Mouse (Mus musculus): Measurements from ENCODE around the gene Lifr. TPM values are rescaled to one million over a fixed set of nuclear protein-coding genes. Genes with fewer than 3 reads are reported as not detected.

The Lifr gene
- polyA plus RNA-seq, 1 experiment from 2014 or later, result 28.1 TPM

DNA sequence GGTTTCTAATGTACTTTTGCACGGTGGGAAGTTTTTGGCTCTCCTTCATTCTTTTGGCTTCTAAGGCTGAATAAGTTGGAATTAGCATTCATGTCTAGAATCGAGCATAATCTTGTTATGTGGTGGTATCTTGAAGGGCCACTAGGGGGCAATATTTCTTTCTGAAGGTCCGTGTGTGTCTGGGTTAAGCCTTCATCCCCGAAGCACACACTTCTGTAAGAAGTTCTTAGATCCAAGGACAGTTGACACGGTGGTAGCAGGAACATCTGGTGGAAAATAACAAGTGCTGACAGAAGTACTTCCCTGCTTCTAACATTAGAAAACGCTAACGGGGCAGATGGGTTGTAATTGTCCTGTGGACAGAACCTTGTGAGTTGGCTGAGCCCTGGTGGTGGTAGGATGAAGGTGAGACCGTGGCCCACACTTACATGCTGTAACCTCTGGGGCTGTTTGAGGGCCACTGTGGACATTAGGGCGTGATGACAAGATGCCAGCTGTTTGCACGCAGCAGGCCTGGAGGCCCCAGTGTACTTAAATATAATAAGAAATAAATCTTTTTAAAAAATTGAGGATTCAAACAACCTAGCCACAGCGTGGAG is 44.1 kb downstream of the Lifr start:
- H3K9me3 ChIP-seq, result no peaks in the 10 kb centered on the region
- no peak overlapping the region for H3K4me2 ChIP-seq
- H3K9ac ChIP-seq, result no peak overlapping the region
- WGBS, result 53% methylated on average over 11 of the region's 11 CpGs
- no peak overlapping the region for H3K4me3 ChIP-seq
- H3K27ac ChIP-seq (replicated peaks), result no peak overlapping the region
- ATAC-seq (ENCODE audit: low read depth), result no peak
- 0 out of 2 replicates have a peak, but pooled peaks cover 5% of the 10 kb centered on the region for H3K27me3 ChIP-seq
- H3K36me3 ChIP-seq, result no peaks in the 10 kb centered on the region
- H3K4me1 ChIP-seq (replicated peaks), result peaks cover 29% of the 10 kb centered on the region

DNA sequence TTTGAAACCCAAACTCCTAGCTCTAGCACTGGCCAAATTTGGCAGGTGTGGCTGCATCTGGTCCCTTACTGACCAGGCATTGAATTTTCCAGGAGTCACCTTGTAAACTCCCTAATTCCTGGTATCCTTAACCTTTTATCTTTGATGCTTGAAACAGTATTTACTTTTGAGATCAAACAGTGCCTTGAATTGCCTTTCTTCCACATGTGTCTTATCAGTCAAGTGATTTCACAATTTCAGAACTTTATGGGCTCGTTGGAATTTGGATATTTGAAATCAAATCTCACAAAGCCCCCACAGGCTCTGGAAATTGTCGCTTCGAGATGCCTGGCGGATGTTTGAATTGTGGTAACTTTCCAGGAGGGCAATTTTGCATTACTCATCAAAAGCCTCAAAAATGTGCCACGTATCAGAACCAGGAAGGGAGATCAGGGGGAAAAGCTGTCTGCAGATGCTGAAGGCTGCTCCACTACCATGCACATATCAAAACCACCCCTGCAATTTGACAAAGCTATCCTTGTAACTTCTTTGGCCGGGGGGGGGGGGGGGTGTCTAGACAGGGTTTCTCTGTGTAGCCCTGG is 45.7 kb downstream of the Lifr start:
- Histone ChIP-seq H3K27me3 (no peaks in the 10 kb centered on the region), H3K36me3 (no peaks in the 10 kb centered on the region), H3K27ac (replicated peaks) (no peak overlapping the region), H3K4me2 (no peak overlapping the region), H3K4me1 (replicated peaks) (peaks cover 16% of the 10 kb centered on the region), H3K9ac (no peak overlapping the region), H3K4me3 (no peak overlapping the region), H3K9me3 (no peaks in the 10 kb centered on the region)
- whole genome bisulfite sequencing, result 86% methylated on average over 6 of the region's 6 CpGs
- no peak for ATAC-seq (ENCODE audit: low read depth)

GRCm38 (mm10) chr15:7136912-7137311 is 46.5 kb downstream of the Lifr start:
- no peak for ATAC-seq (ENCODE audit: low read depth)
- Histone ChIP-seq H3K4me2 (no peak overlapping the region), H3K4me3 (no peak overlapping the region), H3K27me3 (no peaks in the 10 kb centered on the region), H3K27ac (replicated peaks) (no peak overlapping the region), H3K9ac (no peak overlapping the region), H3K4me1 (replicated peaks) (peaks cover 9% of the 10 kb centered on the region; the same call in 1 of the 2 replicates), H3K36me3 (no peaks in the 10 kb centered on the region), H3K9me3 (no peaks in the 10 kb centered on the region)
- 92% methylated on average over 10 of the region's 10 CpGs for WGBS

DNA sequence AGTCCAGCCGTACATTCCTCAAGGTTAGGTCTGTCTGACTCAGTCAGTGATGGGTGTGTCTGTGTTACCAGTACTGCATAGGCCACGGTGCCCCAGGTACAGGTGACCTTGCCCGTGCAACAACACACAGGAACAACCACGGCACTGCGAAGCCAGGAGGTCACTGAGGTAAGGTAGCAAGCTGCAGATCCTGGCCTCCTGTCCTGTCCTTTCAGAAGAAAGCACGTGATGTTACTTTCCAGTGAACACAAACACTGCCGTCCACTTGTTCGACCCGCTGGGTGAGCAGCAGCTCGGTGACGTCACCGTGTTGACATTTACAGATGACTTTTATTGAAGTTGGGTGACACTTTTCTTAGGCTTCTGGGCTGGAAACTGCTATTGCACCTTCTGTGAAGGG is 47.2 kb downstream of the Lifr start:
- H3K4me2 ChIP-seq, result no peak overlapping the region
- no peaks in the 10 kb centered on the region for H3K36me3 ChIP-seq
- H3K27me3 ChIP-seq, result no peaks in the 10 kb centered on the region
- no peak overlapping the region for H3K27ac ChIP-seq (replicated peaks)
- H3K9me3 ChIP-seq, result no peaks in the 10 kb centered on the region
- WGBS, result 84% methylated on average over 12 of the region's 12 CpGs
- ATAC-seq (ENCODE audit: low read depth), result no peak
- H3K9ac ChIP-seq, result no peak overlapping the region
- H3K4me1 ChIP-seq (replicated peaks), result peaks cover 9% of the 10 kb centered on the region; the same call in 1 of the 2 replicates
- no peak overlapping the region for H3K4me3 ChIP-seq

DNA sequence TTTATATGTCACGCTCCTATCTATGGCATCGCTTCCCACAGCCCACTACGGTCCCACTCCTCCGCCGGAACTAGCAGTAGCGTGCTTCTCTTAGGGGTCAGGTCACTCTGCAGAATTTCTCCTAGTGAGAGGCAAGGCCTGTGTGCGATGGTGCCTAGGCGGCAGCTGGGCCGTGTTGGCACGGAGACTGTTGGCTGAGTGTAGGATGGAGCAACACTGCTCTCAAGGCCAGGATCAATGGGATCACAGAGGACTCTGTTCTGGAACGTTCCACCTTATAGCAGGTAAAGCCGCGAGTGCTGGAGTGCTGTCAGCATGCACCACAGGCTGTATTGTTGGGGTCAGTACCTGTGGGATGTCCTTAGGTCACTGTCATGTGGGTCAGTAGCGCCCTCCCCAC is 48.1 kb downstream of the Lifr start:
- Histone ChIP-seq H3K9me3 (no peaks in the 10 kb centered on the region), H3K36me3 (no peaks in the 10 kb centered on the region), H3K4me1 (replicated peaks) (peaks cover 9% of the 10 kb centered on the region; the same call in 1 of the 2 replicates), H3K4me3 (no peak overlapping the region), H3K4me2 (no peak overlapping the region), H3K27me3 (no peaks in the 10 kb centered on the region), H3K9ac (no peak overlapping the region), H3K27ac (replicated peaks) (no peak overlapping the region)
- 93% methylated on average over 14 of the region's 14 CpGs for WGBS
- ATAC-seq (ENCODE audit: low read depth), result no peak

DNA sequence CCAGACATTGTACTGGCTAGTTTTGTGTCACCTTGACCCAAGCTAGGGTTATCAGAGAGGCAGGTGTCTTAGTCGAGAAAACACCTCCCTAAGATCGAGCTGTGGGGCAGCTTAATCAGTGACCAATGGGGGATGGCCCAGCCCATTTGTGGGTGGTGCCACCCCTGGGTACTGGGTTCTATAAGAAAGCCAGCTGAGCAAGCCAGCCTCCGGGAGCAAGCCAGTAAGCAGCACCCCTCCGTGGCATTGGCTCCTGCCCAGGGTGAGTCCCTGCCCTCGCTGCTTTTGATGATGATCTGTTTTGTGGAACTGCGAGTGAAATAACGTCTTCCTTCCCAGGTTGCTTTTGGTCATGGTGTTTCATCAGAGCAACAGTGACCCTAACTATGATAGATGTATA is 49.9 kb downstream of the Lifr start:
- no peak for ATAC-seq (ENCODE audit: low read depth)
- H3K36me3 ChIP-seq, result no peaks in the 10 kb centered on the region
- 89% methylated on average over 7 of the region's 7 CpGs for WGBS
- no peak overlapping the region for H3K4me3 ChIP-seq
- peaks cover 21% of the 10 kb centered on the region for H3K4me1 ChIP-seq (replicated peaks)
- H3K9me3 ChIP-seq, result no peaks in the 10 kb centered on the region
- no peak overlapping the region for H3K9ac ChIP-seq
- no peak overlapping the region for H3K27ac ChIP-seq (replicated peaks)
- no peaks in the 10 kb centered on the region for H3K27me3 ChIP-seq
- no peak overlapping the region for H3K4me2 ChIP-seq

GRCm38 (mm10) chr15:7141246-7141645 is 50.8 kb downstream of the Lifr start:
- H3K4me3 ChIP-seq, result no peak overlapping the region
- no peak for ATAC-seq (ENCODE audit: low read depth)
- H3K4me1 ChIP-seq (replicated peaks), result peaks cover 29% of the 10 kb centered on the region
- no peaks in the 10 kb centered on the region for H3K36me3 ChIP-seq
- no peaks in the 10 kb centered on the region for H3K27me3 ChIP-seq
- no peak overlapping the region for H3K9ac ChIP-seq
- H3K27ac ChIP-seq (replicated peaks), result no peak overlapping the region
- H3K4me2 ChIP-seq, result no peak overlapping the region
- WGBS, result 87% methylated on average over 13 of the region's 13 CpGs
- no peaks in the 10 kb centered on the region for H3K9me3 ChIP-seq

GRCm38 (mm10) chr15:7143689-7144170 is 53.3 kb downstream of the Lifr start:
- no peak overlapping the region for H3K4me2 ChIP-seq
- H3K27ac ChIP-seq (replicated peaks), result no peak overlapping the region
- no peaks in the 10 kb centered on the region for H3K36me3 ChIP-seq
- H3K9ac ChIP-seq, result no peak overlapping the region
- 70% methylated on average over 15 of the region's 15 CpGs for WGBS
- ATAC-seq (ENCODE audit: low read depth), result no peak
- no peaks in the 10 kb centered on the region for H3K27me3 ChIP-seq
- no peaks in the 10 kb centered on the region for H3K9me3 ChIP-seq
- peaks cover 32% of the 10 kb centered on the region for H3K4me1 ChIP-seq (replicated peaks)
- no peak overlapping the region for H3K4me3 ChIP-seq

DNA sequence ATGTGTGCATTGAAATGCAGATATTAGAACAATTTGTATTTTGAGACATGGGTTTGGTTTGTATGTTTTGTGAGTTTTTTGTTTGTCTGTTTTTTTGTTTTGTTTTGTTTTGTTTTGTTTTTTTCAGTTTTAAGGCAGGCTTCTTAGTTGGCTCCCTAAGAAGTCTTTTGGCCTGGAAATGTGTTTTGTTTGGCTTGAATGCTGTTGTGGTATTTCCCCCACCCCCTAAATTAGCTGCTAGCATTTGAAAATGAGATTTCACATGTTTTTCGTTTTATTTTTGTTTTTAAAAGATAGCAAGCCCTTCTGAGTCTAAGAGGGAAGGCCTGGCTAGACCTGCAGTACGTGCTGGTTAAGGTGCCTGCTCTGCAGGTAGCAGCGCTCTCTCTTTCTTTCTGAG is 54.1 kb downstream of the Lifr start:
- H3K36me3 ChIP-seq, result no peaks in the 10 kb centered on the region
- H3K4me1 ChIP-seq (replicated peaks), result peaks cover 32% of the 10 kb centered on the region
- no peaks in the 10 kb centered on the region for H3K9me3 ChIP-seq
- ATAC-seq (ENCODE audit: low read depth), result no peak
- H3K4me3 ChIP-seq, result no peak overlapping the region
- H3K4me2 ChIP-seq, result no peak overlapping the region
- WGBS, result 82% methylated on average over 3 of the region's 3 CpGs
- no peak overlapping the region for H3K9ac ChIP-seq
- no peak overlapping the region for H3K27ac ChIP-seq (replicated peaks)
- no peaks in the 10 kb centered on the region for H3K27me3 ChIP-seq

DNA sequence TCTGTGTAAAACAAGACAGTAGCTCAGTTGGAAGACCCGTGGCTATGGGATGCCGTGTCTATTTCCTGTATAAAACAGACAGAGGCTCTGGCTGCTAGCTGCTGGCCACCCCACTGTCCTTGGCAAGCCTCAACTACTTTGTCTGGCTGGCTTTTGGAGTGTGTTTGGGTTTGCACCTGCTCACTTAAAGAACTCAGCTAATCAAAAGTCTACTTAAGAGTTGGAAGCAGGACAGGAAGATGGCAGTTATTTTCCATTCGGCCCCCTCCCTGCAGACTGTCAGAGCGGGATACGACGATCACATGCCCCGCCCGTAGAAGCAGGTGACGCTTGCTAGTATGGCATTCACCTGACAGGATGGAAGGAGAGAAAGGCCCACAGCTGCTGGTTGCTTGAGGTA is 54.5 kb downstream of the Lifr start:
- Histone ChIP-seq H3K4me3 (no peak overlapping the region), H3K9ac (no peak overlapping the region), H3K9me3 (no peaks in the 10 kb centered on the region), H3K27me3 (no peaks in the 10 kb centered on the region), H3K4me1 (replicated peaks) (peaks cover 32% of the 10 kb centered on the region), H3K36me3 (no peaks in the 10 kb centered on the region), H3K27ac (replicated peaks) (no peak overlapping the region), H3K4me2 (no peak overlapping the region)
- no peak for ATAC-seq (ENCODE audit: low read depth)
- 80% methylated on average over 9 of the region's 9 CpGs for WGBS

- H3K4me1 ChIP-seq (replicated peaks), result peaks cover 32% of the 10 kb centered on the region
- H3K9me3 ChIP-seq, result no peaks in the 10 kb centered on the region
- H3K4me2 ChIP-seq, result no peak overlapping the region
- no peak overlapping the region for H3K4me3 ChIP-seq
- H3K36me3 ChIP-seq, result no peaks in the 10 kb centered on the region
- no peak overlapping the region for H3K9ac ChIP-seq
- 80% methylated on average over 5 of the region's 5 CpGs for WGBS
- no peak for ATAC-seq (ENCODE audit: low read depth)
- no peaks in the 10 kb centered on the region for H3K27me3 ChIP-seq
- H3K27ac ChIP-seq (replicated peaks), result no peak overlapping the region
These were observed 55.1 kb downstream of the Lifr start for GRCm38 (mm10) chr15:7145555-7145954.

DNA sequence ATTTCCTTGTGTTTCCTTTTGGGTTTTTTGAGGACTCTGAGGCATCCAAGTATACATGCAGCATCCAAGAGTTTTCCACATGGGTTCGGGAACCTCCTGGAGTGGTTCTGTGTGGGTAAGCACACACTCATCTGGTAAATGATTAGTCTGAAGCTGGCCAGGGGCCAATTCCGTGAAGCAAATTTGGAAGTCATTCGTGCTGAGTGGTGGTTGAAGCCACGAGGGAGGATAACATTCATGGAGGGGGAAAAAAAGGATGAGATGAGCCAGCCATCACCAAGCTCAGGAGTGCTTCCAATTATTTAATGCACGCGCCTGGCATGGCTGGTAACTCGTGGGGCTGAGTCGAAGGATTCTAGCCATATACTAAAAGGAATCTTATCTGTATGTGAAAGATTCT is 56.1 kb downstream of the Lifr start:
- Histone ChIP-seq H3K4me3 (no peak overlapping the region), H3K4me2 (no peak overlapping the region), H3K27ac (replicated peaks) (no peak overlapping the region), H3K9ac (no peak overlapping the region), H3K4me1 (replicated peaks) (peaks cover 33% of the 10 kb centered on the region), H3K27me3 (no peaks in the 10 kb centered on the region), H3K9me3 (no peaks in the 10 kb centered on the region), H3K36me3 (no peaks in the 10 kb centered on the region)
- WGBS, result 70% methylated on average over 8 of the region's 8 CpGs
- no peak for ATAC-seq (ENCODE audit: low read depth)

DNA sequence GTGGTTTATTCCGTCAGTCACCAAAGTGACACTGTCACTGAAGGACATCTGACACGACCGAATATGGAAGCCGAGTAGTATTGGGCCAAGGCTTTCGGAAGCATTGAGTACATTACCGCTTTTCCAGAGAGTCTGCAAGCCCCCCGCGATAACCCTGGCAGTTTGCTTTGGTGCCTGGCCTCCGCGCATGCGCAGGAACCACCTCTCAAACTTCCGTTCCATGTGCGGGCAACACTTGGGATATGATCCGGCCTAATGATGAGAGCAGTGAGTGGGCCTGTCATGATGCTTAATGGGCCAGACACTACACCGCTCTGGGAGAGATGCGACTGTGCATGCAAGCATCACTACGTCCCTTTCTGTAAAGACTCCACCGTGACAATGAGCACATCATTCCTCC is 59.4 kb downstream of the Lifr start:
- peaks cover 40% of the 10 kb centered on the region for H3K4me1 ChIP-seq (replicated peaks)
- no peak overlapping the region for H3K9ac ChIP-seq
- H3K9me3 ChIP-seq, result no peaks in the 10 kb centered on the region
- WGBS, result 90% methylated on average over 18 of the region's 18 CpGs
- no peaks in the 10 kb centered on the region for H3K27me3 ChIP-seq
- no peak overlapping the region for H3K4me2 ChIP-seq
- H3K4me3 ChIP-seq, result no peak overlapping the region
- no peak overlapping the region for H3K27ac ChIP-seq (replicated peaks)
- no peaks in the 10 kb centered on the region for H3K36me3 ChIP-seq
- no peak for ATAC-seq (ENCODE audit: low read depth)

Measured in neural tube, embryonic 13.5 days (tissue).